Mouse (Mus musculus): ENCODE results near the gene Mpp5. TPM values are rescaled to one million over a fixed set of nuclear protein-coding genes. Genes with fewer than 3 reads are reported as not detected.

Mpp5 gene
- total RNA-seq, 2 experiments from 2014 or later: 31.4 to 31.7 TPM

DNA sequence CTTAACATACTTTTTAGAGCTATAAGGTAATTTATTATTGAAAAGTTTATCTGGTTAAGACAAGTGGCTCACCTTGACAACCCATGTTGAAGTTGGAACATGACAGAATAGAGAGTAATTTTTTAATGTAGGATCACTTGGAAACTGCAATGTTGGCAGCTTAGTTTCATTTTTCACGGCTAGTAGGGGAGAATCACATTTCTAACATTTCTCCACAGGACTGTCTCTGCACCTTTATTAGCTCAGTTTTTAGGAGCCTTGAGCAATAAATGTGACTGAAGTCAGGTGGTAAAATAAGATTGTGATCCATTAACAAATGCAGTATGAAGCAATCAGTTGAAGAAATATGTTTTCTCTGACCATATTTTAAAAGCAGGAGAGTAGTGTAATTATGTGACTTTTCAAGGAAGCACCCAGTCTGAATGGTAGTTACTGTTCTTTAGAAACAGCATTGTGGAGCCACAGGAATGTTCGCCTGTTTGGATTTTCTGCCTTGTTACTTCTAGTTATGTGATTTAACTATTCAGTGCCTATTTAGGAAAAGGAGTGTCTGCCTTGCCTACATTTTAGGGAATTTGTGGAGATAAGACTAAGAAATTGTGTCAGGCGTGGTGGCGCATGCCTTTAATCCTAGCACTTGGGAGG lies 29.8 kb downstream of the Mpp5 start:
- Histone ChIP-seq H3K4me3 (no peak overlapping the region), H3K27ac (no peak overlapping the region)
- TF ChIP-seq CTCF (conservative IDR thresholded peaks at IDR 0.05): no peak

DNA sequence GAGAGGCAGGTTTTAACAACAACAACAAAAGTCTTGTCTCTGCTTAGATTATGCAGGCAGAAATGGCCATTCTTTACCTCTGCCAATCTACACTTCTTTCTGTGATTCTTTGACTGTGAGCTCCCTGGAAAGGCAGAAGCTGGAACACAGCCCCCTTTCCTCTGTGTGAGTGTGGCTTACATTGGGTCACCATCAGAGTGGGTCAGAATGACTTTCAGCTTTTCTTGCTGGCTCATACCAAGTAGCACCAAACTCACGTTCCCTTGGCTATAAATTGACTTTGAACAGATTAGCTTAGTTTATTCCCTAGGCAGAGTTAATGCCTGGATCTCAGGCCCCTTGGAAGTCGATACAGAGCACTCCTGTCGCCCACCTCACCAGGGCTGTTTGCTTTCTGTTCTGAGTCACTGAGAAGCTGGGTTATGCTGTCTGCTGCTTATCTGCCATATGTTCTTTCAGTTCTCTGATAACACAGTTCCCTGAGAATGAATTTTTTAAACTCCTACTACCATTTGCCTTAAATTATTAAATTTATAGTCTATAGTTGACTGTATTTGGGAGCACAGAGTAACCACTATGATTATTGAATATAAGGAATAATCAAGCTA lies 39.7 kb downstream of the Mpp5 start:
- TF ChIP-seq CTCF (conservative IDR thresholded peaks at IDR 0.05): no peak
- DNase-seq (ENCODE audit: low spot score in 2 of 2): peak; percentile 35 to 58
- peak overlapping the region; percentile 69 for H3K27ac ChIP-seq
- no peak overlapping the region for H3K4me3 ChIP-seq

More for the DNA sequence above, 29.8 kb downstream of the Mpp5 start:
- no peak for DNase-seq (ENCODE audit: low spot score in 2 of 2)

DNA sequence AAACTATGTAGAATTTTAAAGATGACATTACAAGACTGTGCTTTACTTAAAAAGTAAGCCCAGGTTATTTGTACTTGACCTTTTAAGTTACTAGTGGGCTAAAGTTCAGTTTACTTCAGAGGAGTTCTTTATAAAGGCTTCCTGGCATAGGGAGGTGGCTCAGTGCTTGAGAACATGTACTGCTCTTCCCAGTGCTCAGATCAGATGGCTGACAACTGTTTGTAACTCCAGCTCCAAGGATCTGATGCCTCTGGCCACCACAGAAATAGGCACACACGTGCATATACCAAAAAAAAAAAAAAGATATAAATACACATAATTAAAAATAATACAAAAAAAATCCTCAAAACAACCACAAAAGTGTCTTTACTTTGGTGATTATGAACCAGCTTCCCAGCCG lies 42.1 kb downstream of the Mpp5 start:
- no peak for TF ChIP-seq CTCF (conservative IDR thresholded peaks at IDR 0.05)
- H3K27ac ChIP-seq: 0 out of 2 replicates have a peak overlapping the region, but pooled peaks have one; percentile 28
- no peak overlapping the region for H3K4me3 ChIP-seq
- DNase-seq (ENCODE audit: low spot score in 2 of 2): no peak

DNA sequence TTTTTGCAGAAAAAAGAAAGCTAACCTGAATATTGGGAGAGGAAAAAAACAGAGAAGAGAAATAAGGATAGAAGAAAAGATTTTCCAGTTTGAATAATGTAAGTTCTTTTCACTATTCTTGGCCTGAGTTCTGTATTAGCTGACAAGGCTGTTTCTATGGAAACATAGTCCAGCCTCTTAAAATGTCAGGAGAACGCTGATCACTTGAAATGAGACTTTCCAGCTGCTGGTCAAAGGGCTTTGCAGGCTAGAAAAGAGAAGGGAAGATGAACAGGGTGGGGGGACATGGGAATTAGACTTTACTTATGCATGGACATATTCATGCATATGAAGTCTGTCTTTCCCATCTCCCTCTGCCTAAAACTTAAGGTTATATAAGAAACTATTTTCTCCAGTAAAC lies 45.5 kb downstream of the Mpp5 start:
- no peak overlapping the region for H3K4me3 ChIP-seq
- DNase-seq (ENCODE audit: low spot score in 2 of 2): no peak
- no peak for TF ChIP-seq CTCF (conservative IDR thresholded peaks at IDR 0.05)
- H3K27ac ChIP-seq: peak overlapping the region; percentile 71

DNA sequence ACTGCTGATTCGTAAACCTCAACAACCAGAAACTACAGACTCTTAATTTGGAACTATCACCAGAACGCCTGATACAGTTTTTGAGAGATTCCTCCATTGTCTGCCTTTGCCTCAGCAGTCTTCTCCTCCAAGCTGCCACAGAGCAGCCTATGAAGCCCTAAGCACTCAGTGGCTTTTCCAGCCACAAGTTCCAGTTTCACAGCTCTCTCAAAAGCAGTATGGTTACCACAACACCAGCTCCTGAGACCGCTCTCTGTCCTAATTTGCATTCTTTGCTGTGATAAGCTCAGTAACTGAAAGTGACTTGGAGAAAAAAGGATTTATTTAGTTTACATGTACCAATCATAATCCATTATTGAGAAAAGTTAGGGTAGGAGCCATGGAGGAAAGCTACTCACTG lies 51.3 kb downstream of the Mpp5 start:
- H3K4me3 ChIP-seq: no peak overlapping the region
- no peak for TF ChIP-seq CTCF (conservative IDR thresholded peaks at IDR 0.05)
- peak overlapping the region; percentile 15; the same call in 1 of the 2 replicates for H3K27ac ChIP-seq
- DNase-seq (ENCODE audit: low spot score in 2 of 2): no peak

DNA sequence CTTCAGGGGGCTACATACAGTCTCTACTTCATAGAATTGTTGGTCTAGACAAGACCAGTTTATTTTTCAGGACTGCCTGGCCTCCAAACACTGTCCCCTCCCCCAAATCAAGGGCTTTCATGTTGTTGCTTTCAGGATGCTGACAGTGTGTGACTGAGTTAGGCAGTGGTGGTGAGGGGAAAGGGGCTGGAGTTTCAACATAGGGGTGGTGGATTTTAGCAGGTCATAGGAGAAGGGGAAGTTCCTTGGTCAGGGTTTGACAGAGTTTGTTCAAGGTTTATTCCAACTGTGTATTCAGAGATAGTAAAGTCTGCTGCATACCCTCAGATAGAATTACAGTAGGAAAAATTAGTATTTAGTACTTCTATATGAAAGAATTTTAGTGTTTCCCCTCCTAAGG lies 53.1 kb downstream of the Mpp5 start:
- TF ChIP-seq CTCF (conservative IDR thresholded peaks at IDR 0.05): no peak
- no peak for DNase-seq (ENCODE audit: low spot score in 2 of 2)
- H3K4me3 ChIP-seq: no peak overlapping the region
- H3K27ac ChIP-seq: no peak overlapping the region

DNA sequence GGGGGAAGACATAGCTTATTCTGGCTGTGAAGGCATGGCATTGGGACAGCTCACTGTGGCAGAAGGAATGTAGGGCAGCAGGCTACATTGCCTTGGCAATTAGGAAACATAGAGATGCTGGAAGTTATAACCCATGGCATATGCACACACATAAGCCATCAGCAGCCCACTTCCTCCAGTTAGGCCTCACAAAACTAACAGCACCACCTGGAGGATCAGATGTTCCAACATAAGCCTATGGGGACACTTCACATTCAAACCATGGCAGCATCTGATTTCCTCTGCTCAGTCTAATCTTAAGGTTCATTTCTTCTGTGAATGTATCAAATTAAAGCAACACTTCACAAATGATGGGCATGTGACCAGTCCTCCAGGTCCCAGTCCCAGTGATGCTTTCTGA lies 65.7 kb downstream of the Mpp5 start:
- DNase-seq (ENCODE audit: low spot score in 2 of 2): peak in 1 of 2 experiments; percentile 10
- peak; percentile 60 for TF ChIP-seq CTCF (conservative IDR thresholded peaks at IDR 0.05)
- Histone ChIP-seq H3K4me3 (no peak overlapping the region), H3K27ac (no peak overlapping the region)

DNA sequence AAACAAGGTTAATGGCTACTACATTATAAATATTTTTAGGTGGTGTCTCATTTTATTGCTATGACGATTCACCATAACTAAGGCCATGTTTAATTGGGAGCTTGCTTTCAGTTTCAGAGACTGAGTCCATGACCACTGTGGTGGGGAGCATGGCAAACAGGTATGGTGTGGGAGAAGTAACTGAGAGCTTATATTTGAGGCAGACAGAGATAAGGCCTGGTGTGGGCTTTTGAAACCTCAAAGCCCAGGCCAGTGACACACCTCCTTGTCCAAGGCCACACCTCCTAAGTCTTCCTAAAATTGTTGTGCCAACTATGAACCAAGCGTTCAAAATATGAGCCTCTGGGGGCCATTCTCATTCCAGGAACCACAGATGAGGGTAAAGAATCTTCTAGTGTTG lies 85.8 kb downstream of the Mpp5 start:
- no peak for TF ChIP-seq CTCF (conservative IDR thresholded peaks at IDR 0.05)
- H3K27ac ChIP-seq: no peak overlapping the region
- H3K4me3 ChIP-seq: no peak overlapping the region
- no peak for DNase-seq (ENCODE audit: low spot score in 2 of 2)

DNA sequence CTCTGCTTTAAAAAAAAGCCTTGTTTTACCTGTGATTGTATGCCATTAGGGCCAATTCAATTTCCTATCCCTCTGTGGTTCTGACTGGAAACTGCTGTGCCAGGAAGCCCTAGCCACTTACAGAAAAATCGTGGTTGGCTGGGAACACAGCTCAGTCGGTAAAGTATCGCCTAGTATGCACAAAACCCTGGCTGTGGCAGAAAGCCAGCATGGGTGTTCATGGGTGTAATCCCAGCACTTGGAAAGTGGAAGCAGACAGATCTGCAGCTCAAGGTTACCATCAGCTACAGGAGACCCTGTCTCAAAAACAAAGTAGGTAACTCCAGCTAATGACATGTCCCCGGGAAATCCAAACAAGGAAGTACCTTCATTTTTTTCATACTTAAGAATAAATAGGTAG lies 91.2 kb downstream of the Mpp5 start:
- Histone ChIP-seq H3K4me3 (no peak overlapping the region), H3K27ac (no peak overlapping the region)
- no peak for TF ChIP-seq CTCF (conservative IDR thresholded peaks at IDR 0.05)
- no peak for DNase-seq (ENCODE audit: low spot score in 2 of 2)

DNA sequence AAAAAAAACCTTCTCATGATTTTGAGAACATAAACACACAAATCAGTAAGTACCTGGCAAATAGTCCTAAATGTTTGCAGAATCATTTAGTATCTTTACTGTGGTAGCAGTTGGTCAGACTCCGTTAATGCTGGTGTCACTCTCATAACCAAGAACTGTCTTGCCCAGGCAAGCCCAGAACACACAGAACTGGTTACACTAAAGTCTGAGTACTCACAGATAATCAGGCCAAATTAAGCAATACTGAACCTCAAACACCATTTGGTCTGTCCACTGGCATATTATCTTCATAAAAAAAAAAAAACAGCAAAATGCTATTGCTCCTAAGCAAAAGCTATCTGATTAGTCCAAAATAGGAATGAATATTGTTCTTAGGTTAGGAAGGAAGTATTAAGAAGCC lies 93.7 kb downstream of the Mpp5 start:
- Histone ChIP-seq H3K4me3 (no peak overlapping the region), H3K27ac (no peak overlapping the region)
- no peak for DNase-seq (ENCODE audit: low spot score in 2 of 2)
- TF ChIP-seq CTCF (conservative IDR thresholded peaks at IDR 0.05): no peak

DNA sequence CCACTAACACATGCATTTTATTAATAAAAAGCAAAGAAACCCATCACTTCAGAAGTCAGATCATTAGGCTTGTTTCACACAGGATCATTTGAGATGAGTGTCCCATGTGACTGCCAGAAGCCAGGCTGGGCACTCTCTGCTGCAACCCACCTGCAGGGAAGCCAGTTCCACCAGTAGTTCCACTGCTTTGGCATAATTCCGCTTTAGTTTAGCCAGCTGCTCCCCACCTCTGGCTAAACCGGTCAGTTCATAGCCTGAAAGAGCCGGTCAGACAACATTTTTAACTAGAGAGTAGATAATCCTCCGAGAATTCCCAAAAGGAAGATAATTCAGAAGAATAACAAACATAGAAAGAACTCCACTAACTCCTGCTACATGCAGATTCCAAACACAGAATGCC lies 99.5 kb downstream of the Mpp5 start:
- no peak overlapping the region for H3K27ac ChIP-seq
- DNase-seq (ENCODE audit: low spot score in 2 of 2): no peak
- no peak overlapping the region for H3K4me3 ChIP-seq
- no peak for TF ChIP-seq CTCF (conservative IDR thresholded peaks at IDR 0.05)

DNA sequence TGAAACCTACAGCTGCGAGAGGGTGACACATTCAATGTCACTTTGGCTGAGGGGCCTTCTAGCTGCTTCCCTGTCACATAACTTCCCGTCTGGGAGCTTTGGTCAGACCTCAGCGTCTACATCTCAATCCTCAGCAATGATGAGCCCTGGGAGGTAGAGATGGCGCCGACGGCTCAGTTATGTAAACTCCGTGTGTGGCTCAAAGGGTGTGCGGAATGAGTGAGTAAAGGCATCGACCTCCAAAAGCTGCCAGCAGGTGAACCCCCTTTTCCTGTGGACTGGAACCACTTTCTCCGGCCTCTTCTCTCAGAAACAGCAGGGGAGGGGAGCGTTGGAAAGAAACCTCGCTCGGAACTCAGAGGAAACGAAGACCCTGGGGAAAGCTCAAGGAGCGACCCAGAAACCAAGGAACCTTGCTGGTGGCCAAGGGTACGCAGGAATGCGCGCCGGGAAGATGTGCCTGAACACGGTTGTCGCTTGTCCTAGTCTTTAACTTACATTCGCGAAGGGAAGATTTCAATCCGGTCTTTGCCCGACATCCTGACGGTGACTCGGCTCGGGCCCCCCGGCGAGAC lies 112.3 kb downstream of the Mpp5 start:
- peak in 1 of 2 experiments; percentile 2 for DNase-seq (ENCODE audit: low spot score in 2 of 2)
- no peak for TF ChIP-seq CTCF (conservative IDR thresholded peaks at IDR 0.05)
- peak overlapping the region; percentile 96 for H3K27ac ChIP-seq
- peak overlapping the region; percentile 98 for H3K4me3 ChIP-seq

DNA sequence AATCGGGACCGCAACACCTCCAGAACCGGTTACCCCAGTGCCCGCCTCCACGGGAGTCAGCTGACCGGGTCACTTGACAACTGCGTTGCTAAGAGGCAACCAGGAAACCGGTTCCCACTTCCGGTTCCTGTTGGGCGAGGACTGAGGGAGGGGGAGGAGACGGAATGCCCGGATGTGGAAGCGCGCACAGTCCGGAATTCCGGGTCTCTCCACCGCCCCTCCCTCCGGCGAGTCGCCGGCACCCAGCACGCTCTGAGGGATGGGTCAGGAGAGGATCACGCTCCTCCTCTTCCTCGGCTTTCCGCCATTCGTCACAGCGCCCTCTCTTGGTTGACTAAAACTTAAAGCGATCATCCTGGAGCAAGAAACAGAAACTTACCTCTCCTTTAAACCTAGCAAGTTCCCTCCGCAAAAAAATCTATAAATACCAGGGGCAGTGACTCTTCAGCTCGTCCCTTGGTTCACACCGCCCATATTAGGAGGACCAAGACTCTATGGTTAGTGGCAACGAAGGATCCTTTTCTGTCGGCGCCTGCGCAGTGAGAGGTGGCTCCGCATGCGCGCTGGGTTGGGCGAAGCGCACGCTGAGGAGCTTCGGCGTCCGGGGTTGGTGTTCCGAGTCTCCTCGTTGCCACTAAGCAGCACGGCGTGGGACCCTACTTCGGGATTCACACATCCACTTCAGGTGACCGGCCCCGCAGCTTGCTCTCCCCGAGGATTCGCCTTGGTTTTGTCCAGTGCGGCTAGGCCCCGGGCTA lies 113.0 kb downstream of the Mpp5 start, which contains the start of the genes Atp6v1d and Eif2s1:
Gene Atp6v1d, minus strand, starts transcription at position 143 of the 758 bp plus-strand sequence.
Gene Eif2s1, plus strand, starts transcription at position 324 of the 758 bp plus-strand sequence.
- peak; percentile 98 to 99 for DNase-seq (ENCODE audit: low spot score in 2 of 2)
- peak within 1 kb of the TSS; percentile 98 for H3K4me3 ChIP-seq
- TF ChIP-seq CTCF (conservative IDR thresholded peaks at IDR 0.05): peak; percentile 95
- peak within 1 kb of the TSS; percentile 96 for H3K27ac ChIP-seq

Data from layer of hippocampus, adult 2 months (tissue).